Mouse (Mus musculus) gastrocnemius, postnatal 25 days (tissue): ENCODE measurements around the gene Rrp1. TPM values are rescaled to one million over a fixed set of nuclear protein-coding genes. Genes with fewer than 3 reads are reported as not detected.

ENCODE experiments used
- microRNA-seq, 2 experiments: library from miRNA; unstranded; fragments of <30 nt; microRNA quantifications; one replicate each; pipeline ENCODE4 v1.2.0; 2021; ENCODE audit warnings: borderline replicate concordance in 2 of 2
- total RNA-seq, 2 experiments: library from RNA; stranded (reverse); gene quantifications; 1 replicate in 1 of 2; 2 replicates in 1 of 2; pipeline ENCODE4 v1.2.3; 2021

Gene Rrp1
- total RNA-seq, 2 experiments from 2014 or later: 58.8 to 62.0 TPM

Small RNA genes within 50 kb of the gene (microRNA-seq; reads per million reads assigned to microRNA genes)
- gene Mir6410: 0 reads per million in 2 experiments
- gene Mir6907: 0 reads per million in 2 experiments
- 0 reads per million in 2 experiments for gene Mir6908

Other genes starting within 250 kb of the Rrp1 start
- gene D10Jhu81e, start 243.3 kb downstream of the Rrp1 start, total RNA-seq: 100 to 1,000 TPM; 225 to 235 TPM
- gene Pwp2, start 227.9 kb downstream of the Rrp1 start, total RNA-seq: 1 to 10 TPM; 7.6 to 8.3 TPM
- gene Trappc10, start 168.4 kb downstream of the Rrp1 start, total RNA-seq: 10 to 100 TPM; 31.0 to 32.9 TPM
- gene Agpat3, start 60.6 kb downstream of the Rrp1 start, total RNA-seq: 100 to 1,000 TPM; 120 to 123 TPM
- gene Cstb, start 12.6 kb upstream of the Rrp1 start, total RNA-seq: 10 to 100 TPM; 12.5 to 17.1 TPM
- 1 to 10 TPM; 7.6 to 7.7 TPM for gene Pdxk, start 51.9 kb upstream of the Rrp1 start, total RNA-seq
- gene Olfr1358, start 104.4 kb upstream of the Rrp1 start, total RNA-seq: not detected
- gene Ilvbl, start 161.3 kb upstream of the Rrp1 start, total RNA-seq: 10 to 100 TPM; 10.0 to 13.4 TPM
- 1 to 10 TPM; 3.8 to 5.2 TPM for gene Syde1, start 178.9 kb upstream of the Rrp1 start, total RNA-seq
- not detected for gene Olfr1357, start 205.0 kb upstream of the Rrp1 start, total RNA-seq